Mouse (Mus musculus) kidney, embryonic 15.5 days (tissue): Measurements from ENCODE around the gene Ilk. TPM values are rescaled to one million over a fixed set of nuclear protein-coding genes. Genes with fewer than 3 reads are reported as not detected.

ENCODE experiments used
- ATAC-seq: fragments of 200-750 bp; cut with Nextera tagmentation; replicated peaks from 2 replicates; pipeline ENCODE4 v1.8.0; 2017; ENCODE audit warnings: moderate TSS enrichment; ENCODE audit not compliant: low FRiP score
- H3K27ac ChIP-seq: fragments of 300-500 bp; sonication (generic); 2 replicates; pipeline ENCODE4 v1.5.1; 2015; ENCODE audit warnings: mild to moderate bottlenecking, inconsistent platforms
- H3K27me3 ChIP-seq: fragments of 300-500 bp; sonication (generic); 2 replicates; pipeline ENCODE4 v1.6.1; 2015; ENCODE audit warnings: inconsistent platforms
- H3K36me3 ChIP-seq: fragments of 300-500 bp; sonication (generic); 2 replicates; pipeline ENCODE4 v1.6.1; 2015; ENCODE audit warnings: inconsistent platforms
- H3K4me1 ChIP-seq: fragments of 300-500 bp; sonication (generic); 2 replicates; pipeline ENCODE4 v1.6.1; 2015; ENCODE audit warnings: inconsistent platforms
- H3K4me2 ChIP-seq: fragments of 300-500 bp; sonication (generic); 2 replicates; pipeline ENCODE4 v1.6.1; 2015; ENCODE audit warnings: moderate library complexity, mild to moderate bottlenecking, inconsistent platforms
- H3K4me3 ChIP-seq: fragments of 300-500 bp; sonication (generic); replicated peaks from 2 replicates; pipeline ENCODE4 v1.5.1; 2015; ENCODE audit warnings: mild to moderate bottlenecking, inconsistent platforms
- H3K9ac ChIP-seq: fragments of 300-500 bp; sonication (generic); 2 replicates; pipeline ENCODE4 v1.6.1; 2015; ENCODE audit warnings: mild to moderate bottlenecking, inconsistent platforms
- H3K9me3 ChIP-seq: fragments of 300-500 bp; sonication (generic); replicated peaks from 2 replicates; pipeline ENCODE4 v1.6.1; 2016; ENCODE audit warnings: inconsistent platforms
- WGBS: fragments of 180-500 bp; shearing (Covaris S2); methylation state at CpG from one replicate; pipeline ENCODE4 v1.1.7; 2015; ENCODE audit warnings: mixed read lengths; 5-methylcytosine and 5-hydroxymethylcytosine counted together
- polyA plus RNA-seq: library from polyadenylated mRNA; unstranded; fragments of >200 nt; fragmentation: Nextera tagmentation; extraction: Ambion mirVana; gene quantifications from 2 replicates; pipeline ENCODE4 v1.2.1, GENCODE M21; 2015

The Ilk gene
- polyA plus RNA-seq, 1 experiment from 2014 or later: 360 TPM

DNA sequence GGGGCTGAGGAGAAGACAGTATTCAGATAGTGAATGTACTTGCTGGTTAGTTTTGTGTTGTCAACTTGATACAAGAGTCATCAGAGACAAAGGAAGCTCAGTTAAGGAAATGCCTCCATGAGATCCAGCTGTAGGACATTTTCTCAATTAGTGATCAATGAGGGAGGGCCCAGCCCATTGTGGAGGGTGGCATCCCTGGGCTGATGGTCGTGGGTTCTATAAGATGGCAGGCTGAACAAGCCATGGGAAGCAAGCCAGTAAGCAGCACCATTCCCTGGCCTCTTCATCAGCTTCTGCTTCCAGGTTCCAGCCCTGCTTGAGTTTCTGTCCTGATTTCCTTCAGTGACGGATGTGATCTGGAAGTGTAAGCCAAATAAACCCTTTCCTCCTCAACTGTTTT, 11.4 kb downstream of the Ilk start:
- Histone ChIP-seq H3K4me3 (no peak overlapping the region), H3K27ac (no peak overlapping the region), H3K4me2 (no peak overlapping the region), H3K36me3 (peaks cover 44% of the 10 kb centered on the region), H3K4me1 (peaks cover 16% of the 10 kb centered on the region), H3K9me3 (no peaks in the 10 kb centered on the region), H3K9ac (no peak overlapping the region), H3K27me3 (no peaks in the 10 kb centered on the region)
- ATAC-seq: no peak
- 85% methylated on average over 2 of the region's 2 CpGs for WGBS

DNA sequence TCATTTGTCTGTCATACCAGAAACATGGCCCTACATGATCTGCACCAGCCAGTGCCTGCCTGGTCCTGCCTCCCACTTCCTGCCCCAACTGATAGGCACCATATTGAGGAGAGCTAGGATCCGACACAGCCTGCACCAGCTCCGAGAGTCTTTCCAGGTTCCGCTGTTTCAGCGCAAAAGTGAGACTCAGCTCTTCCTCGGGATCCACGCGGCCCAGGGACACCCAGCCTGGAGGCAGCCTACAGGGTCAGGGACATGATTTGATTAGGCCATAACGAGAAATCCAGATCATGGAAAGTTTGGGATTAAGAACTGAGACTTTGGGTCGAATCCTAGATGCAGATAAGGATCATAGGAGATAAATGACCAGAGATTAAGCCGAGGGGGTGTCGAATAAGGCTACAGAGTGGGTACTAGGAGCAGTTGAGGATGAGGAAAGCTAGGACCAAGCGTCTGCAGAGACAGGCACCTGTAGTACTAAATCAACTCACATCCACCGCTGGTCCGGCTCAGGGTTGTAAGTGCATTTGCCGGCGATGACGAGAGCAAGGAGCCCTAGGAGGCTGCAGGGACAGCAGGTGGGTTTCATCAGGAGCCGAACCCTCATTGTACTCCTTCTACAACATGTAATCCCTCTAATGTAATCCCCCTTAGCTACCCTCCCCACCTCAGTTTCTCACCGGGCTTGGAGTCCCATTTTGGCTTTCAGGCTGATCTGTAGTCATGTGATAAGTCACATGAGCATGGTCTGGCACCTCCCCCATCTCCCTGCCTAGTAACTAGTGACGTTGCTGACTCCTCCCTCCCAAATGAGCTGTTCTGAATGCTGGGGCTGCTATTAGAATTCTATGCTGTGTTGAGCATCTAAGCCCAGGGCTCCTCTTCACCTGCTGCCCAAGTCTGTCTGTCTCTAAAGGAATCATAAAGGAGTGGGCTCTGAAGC, 15.4 kb downstream of the Ilk start, which contains the start of gene Tpp1:
Tpp1 (minus strand) TSS at position 745 of the 943 bp plus-strand sequence.
- H3K27ac ChIP-seq: peak within 1 kb of the TSS; percentile 41; the same call in 1 of the 2 replicates
- no peaks in the 10 kb centered on the region for H3K27me3 ChIP-seq
- peaks cover 13% of the 10 kb centered on the region for H3K4me1 ChIP-seq
- peak; percentile 93 for ATAC-seq
- no peaks in the 10 kb centered on the region for H3K9me3 ChIP-seq
- WGBS: 21% methylated on average over 20 of the region's 20 CpGs
- H3K9ac ChIP-seq: peak within 1 kb of the TSS; percentile 63
- peak within 1 kb of the TSS; percentile 61 for H3K4me2 ChIP-seq
- peak within 1 kb of the TSS; percentile 60 for H3K4me3 ChIP-seq
- peaks cover 71% of the 10 kb centered on the region for H3K36me3 ChIP-seq

- H3K27ac ChIP-seq: 0 out of 2 replicates have a peak overlapping the region, but pooled peaks have one; percentile 25
- ATAC-seq: peak; percentile 19; the same call in 1 of the 2 replicates
These were observed 16.3 kb downstream of the Ilk start for GRCm38 (mm10) chr7:105752716-105753115.

DNA sequence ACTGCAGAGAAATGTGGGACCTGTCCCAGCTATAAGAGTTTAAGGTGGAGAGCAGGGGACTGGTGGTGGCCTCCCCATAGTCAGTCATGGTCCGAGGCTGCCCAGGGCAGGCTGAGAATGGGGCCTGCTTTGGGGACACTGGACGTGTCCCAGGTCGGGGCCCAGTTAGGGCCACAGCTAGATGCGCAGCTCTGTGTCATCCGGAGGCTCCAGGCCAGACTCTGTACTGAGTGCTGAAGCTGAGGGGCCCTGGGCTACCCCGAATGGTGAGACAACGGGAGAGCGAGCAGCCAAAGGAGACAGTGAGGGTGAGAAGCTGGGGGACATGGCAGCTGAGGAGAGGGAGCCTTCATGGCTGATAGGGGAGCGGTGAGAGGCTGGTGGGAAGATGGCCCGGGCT, 16.9 kb downstream of the Ilk start:
- Histone ChIP-seq H3K36me3 (peaks cover 72% of the 10 kb centered on the region), H3K27me3 (no peaks in the 10 kb centered on the region)
- WGBS: 87% methylated on average over 10 of the region's 10 CpGs

More at GRCm38 (mm10) chr7:105752716-105753115, 16.3 kb downstream of the Ilk start:
- no peaks in the 10 kb centered on the region for H3K9me3 ChIP-seq
- no peaks in the 10 kb centered on the region for H3K27me3 ChIP-seq
- peaks cover 13% of the 10 kb centered on the region for H3K4me1 ChIP-seq
- no peak overlapping the region for H3K4me3 ChIP-seq
- peaks cover 71% of the 10 kb centered on the region for H3K36me3 ChIP-seq
- 83% methylated on average over 2 of the region's 2 CpGs for WGBS
- H3K4me2 ChIP-seq: no peak overlapping the region
- no peak overlapping the region for H3K9ac ChIP-seq

DNA sequence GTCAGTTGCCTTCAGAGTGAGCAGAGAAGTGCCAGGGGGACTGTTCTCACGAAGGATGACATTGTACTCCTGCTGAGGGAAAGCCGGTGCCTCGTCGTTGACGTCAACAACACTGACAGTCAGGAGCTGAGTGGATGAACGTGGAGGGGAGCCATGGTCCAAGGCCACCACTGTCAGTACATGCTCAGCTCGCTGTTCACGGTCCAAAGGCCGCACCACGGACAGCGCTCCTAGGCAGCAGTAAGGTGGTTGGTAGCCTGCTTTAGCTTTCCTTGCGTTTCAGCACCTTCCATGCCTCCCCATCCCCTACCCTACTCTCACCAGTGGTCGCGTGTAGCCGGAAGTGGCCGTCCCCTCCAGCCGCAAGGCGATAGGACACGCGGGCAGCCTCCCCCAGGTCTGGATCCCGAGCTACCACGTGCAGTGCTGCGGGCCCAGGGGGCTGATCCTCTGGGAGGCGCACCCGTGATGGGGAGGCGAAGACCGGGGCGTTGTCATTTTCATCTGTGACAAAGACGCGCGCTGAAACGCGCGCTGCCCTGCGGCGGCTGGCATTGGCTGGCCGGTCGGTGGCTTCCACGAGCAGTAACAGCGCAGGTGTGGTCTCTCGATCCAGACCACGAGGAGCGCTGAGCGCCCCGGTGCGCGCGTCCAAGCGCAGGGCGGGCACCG, 25.6 kb downstream of the Ilk start:
- Histone ChIP-seq H3K27ac (no peak overlapping the region), H3K4me1 (peaks cover 6% of the 10 kb centered on the region; the same call in 1 of the 2 replicates), H3K9me3 (no peaks in the 10 kb centered on the region), H3K36me3 (peaks cover 88% of the 10 kb centered on the region), H3K27me3 (0 out of 2 replicates have a peak, but pooled peaks cover 3% of the 10 kb centered on the region), H3K4me2 (peak overlapping the region; percentile 51), H3K9ac (no peak overlapping the region), H3K4me3 (peak overlapping the region; percentile 12; the same call in 1 of the 2 replicates)
- ATAC-seq: peak; percentile 43; the same call in 1 of the 2 replicates
- 41% methylated on average over 51 of the region's 51 CpGs for WGBS

More for the DNA sequence above, 16.9 kb downstream of the Ilk start:
- ATAC-seq: no peak
- Histone ChIP-seq H3K4me1 (peaks cover 13% of the 10 kb centered on the region), H3K9me3 (no peaks in the 10 kb centered on the region), H3K9ac (no peak overlapping the region), H3K27ac (no peak overlapping the region), H3K4me3 (no peak overlapping the region), H3K4me2 (no peak overlapping the region)

GRCm38 (mm10) chr7:105762517-105763270, 26.3 kb downstream of the Ilk start:
- Histone ChIP-seq H3K9ac (no peak overlapping the region), H3K27ac (no peak overlapping the region), H3K36me3 (peaks cover 84% of the 10 kb centered on the region), H3K4me1 (peaks cover 10% of the 10 kb centered on the region), H3K4me3 (peak overlapping the region; percentile 12; the same call in 1 of the 2 replicates), H3K4me2 (peak overlapping the region; percentile 51), H3K27me3 (0 out of 2 replicates have a peak, but pooled peaks cover 3% of the 10 kb centered on the region), H3K9me3 (no peaks in the 10 kb centered on the region)
- ATAC-seq: peak; percentile 5; the same call in 1 of the 2 replicates
- 50% methylated on average over 55 of the region's 55 CpGs for WGBS

DNA sequence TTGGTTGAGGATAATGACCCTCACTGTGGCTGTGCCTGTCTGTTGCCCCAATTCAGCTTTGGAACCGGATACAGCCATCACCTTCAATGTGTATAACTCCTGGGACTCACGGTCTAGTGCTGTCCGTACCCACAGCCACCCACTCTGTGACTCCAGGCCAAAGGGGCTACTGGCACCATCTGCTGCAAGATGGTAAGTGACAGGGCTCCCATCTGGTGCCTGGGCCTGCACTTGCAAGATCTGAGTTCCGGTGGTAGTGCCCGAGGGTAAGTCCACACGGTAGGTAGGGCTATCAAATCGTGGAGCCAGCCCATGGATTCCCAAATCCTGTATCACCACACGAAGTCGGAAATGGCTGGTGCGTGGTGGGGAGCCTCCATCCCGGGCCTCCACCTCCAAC, 27.9 kb downstream of the Ilk start:
- H3K4me2 ChIP-seq: no peak overlapping the region
- no peak overlapping the region for H3K27ac ChIP-seq
- ATAC-seq: no peak
- peaks cover 70% of the 10 kb centered on the region for H3K36me3 ChIP-seq
- H3K4me1 ChIP-seq: peaks cover 25% of the 10 kb centered on the region
- WGBS: 94% methylated on average over 11 of the region's 11 CpGs
- no peak overlapping the region for H3K9ac ChIP-seq
- 0 out of 2 replicates have a peak, but pooled peaks cover 3% of the 10 kb centered on the region for H3K27me3 ChIP-seq
- no peak overlapping the region for H3K4me3 ChIP-seq
- H3K9me3 ChIP-seq: no peaks in the 10 kb centered on the region

DNA sequence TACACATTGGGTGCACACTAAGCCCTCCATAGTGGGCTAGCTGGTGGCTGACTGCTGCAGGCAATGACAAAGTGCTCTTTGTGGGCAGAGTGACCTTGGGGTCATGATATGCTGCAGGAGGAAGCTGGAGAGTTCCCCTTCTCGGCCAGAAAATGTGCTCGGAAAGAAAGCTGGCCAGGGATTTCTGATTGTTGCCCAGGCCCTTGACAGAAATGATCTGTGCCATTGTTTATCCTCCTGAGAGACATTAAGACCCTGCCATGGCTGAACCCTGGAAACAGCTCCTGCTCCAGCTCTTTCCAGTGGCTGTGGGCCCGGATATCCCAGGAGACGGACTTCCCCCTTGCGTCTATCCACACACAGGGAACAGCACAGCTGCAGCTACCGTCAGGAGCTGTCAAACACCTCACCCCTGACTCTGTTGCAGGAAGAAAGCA, 31.4 kb downstream of the Ilk start:
- ATAC-seq: peak; percentile 38; the same call in 1 of the 2 replicates

GRCm38 (mm10) chr7:105769959-105770358, 33.6 kb downstream of the Ilk start:
- WGBS: 62% methylated on average over 3 of the region's 3 CpGs
- Histone ChIP-seq H3K9ac (no peak overlapping the region), H3K36me3 (peaks cover 61% of the 10 kb centered on the region)

More for the DNA sequence above, 31.4 kb downstream of the Ilk start:
- peaks cover 77% of the 10 kb centered on the region for H3K36me3 ChIP-seq
- H3K27ac ChIP-seq: peak overlapping the region; percentile 61
- peaks cover 28% of the 10 kb centered on the region for H3K4me1 ChIP-seq
- 0 out of 2 replicates have a peak, but pooled peaks cover 3% of the 10 kb centered on the region for H3K27me3 ChIP-seq
- H3K9ac ChIP-seq: no peak overlapping the region
- 0 out of 2 replicates have a peak overlapping the region, but pooled peaks have one; percentile 13 for H3K4me2 ChIP-seq
- no peaks in the 10 kb centered on the region for H3K9me3 ChIP-seq
- 14% methylated on average over 6 of the region's 6 CpGs for WGBS
- no peak overlapping the region for H3K4me3 ChIP-seq

DNA sequence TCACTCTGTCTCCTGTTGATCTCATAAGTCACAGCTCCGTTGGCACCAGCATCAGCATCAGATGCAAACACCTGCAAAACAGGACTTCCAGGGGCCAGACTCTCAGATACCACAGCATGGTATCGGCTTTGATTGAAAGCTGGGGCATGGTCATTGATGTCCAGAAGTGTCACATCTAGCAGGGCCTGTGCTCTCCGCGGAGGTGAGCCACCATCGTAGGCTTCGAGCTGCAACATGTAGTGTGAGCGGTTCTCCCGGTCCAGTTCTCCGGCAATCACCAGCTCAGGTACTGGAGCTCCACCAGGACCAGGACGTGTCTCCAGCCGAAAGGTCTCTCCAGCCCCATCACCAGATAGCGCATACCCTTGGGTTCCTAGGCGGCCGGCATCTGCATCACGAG, 35.9 kb downstream of the Ilk start:
- ATAC-seq: no peak
- peaks cover 63% of the 10 kb centered on the region for H3K4me1 ChIP-seq
- H3K4me2 ChIP-seq: no peak overlapping the region
- H3K27ac ChIP-seq: no peak overlapping the region
- no peak overlapping the region for H3K4me3 ChIP-seq
- 96% methylated on average over 15 of the region's 15 CpGs for WGBS
- no peak overlapping the region for H3K9ac ChIP-seq
- peaks cover 51% of the 10 kb centered on the region for H3K36me3 ChIP-seq
- no peaks in the 10 kb centered on the region for H3K27me3 ChIP-seq
- H3K9me3 ChIP-seq: no peaks in the 10 kb centered on the region

More at GRCm38 (mm10) chr7:105769959-105770358, 33.6 kb downstream of the Ilk start:
- H3K4me1 ChIP-seq: peaks cover 47% of the 10 kb centered on the region
- H3K27me3 ChIP-seq: no peaks in the 10 kb centered on the region
- no peaks in the 10 kb centered on the region for H3K9me3 ChIP-seq
- H3K4me3 ChIP-seq: no peak overlapping the region
- no peak overlapping the region for H3K27ac ChIP-seq
- no peak for ATAC-seq
- no peak overlapping the region for H3K4me2 ChIP-seq

DNA sequence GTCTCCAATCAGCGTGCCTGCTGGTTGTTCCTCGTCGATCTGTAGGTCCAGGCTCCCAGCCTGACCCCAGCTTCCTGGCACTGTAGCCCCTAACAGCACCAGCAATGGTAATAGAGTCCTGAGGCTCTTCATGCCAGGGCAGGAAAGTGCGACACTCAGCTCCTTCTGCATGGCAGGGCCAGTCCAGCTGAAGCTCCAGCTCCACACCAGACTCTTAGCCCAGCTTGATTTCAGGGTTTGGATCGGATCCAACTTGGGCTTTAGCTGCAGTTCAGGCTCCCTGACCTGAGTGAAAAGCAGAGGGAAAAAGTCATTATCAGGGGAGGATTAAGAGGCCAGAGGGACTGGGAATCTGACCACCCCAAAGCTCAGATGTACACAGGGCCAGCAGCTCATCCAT, 36.6 kb downstream of the Ilk start:
- H3K4me2 ChIP-seq: no peak overlapping the region
- 80% methylated on average over 5 of the region's 5 CpGs for WGBS
- no peak overlapping the region for H3K27ac ChIP-seq
- no peak overlapping the region for H3K9ac ChIP-seq
- H3K36me3 ChIP-seq: peaks cover 45% of the 10 kb centered on the region
- no peaks in the 10 kb centered on the region for H3K9me3 ChIP-seq
- peaks cover 63% of the 10 kb centered on the region for H3K4me1 ChIP-seq
- ATAC-seq: no peak
- H3K27me3 ChIP-seq: no peaks in the 10 kb centered on the region
- no peak overlapping the region for H3K4me3 ChIP-seq
